Mouse (Mus musculus): Measurements from ENCODE around the gene Dlx5. TPM values are rescaled to one million over a fixed set of nuclear protein-coding genes. Genes with fewer than 3 reads are reported as not detected.

Dlx5 gene
- total RNA-seq (2022) = under 1 TPM in 3 of 4 experiments, not detected in 1; 0.21 to 0.48 (median 0.34) TPM

- no peak for DNase-seq
Observed at GRCm38 (mm10) chr6:6881638-6882190, at the start of gene Dlx5. Gene Dlx5, minus strand, starts transcription at chr6:6882085.

GRCm38 (mm10) chr6:6931507-6931906 is 49.6 kb upstream of the Dlx5 start:
- no peak for DNase-seq

- peak; percentile 38 for DNase-seq
Observed at GRCm38 (mm10) chr6:6930831-6931230, 48.9 kb upstream of the Dlx5 start.

GRCm38 (mm10) chr6:6925264-6925663 is 43.4 kb upstream of the Dlx5 start:
- no peak for DNase-seq

- no peak for DNase-seq
Observed at GRCm38 (mm10) chr6:6917334-6917733, 35.4 kb upstream of the Dlx5 start.

GRCm38 (mm10) chr6:6915526-6915915 is 33.6 kb upstream of the Dlx5 start:
- DNase-seq = no peak

- DNase-seq = peak; percentile 26
Observed at GRCm38 (mm10) chr6:6914849-6915525, 33.1 kb upstream of the Dlx5 start.

GRCm38 (mm10) chr6:6914304-6914703 is 32.4 kb upstream of the Dlx5 start:
- no peak for DNase-seq

GRCm38 (mm10) chr6:6909586-6909985 is 27.7 kb upstream of the Dlx5 start:
- peak; percentile 12 for DNase-seq

GRCm38 (mm10) chr6:6890047-6890446 is 8.2 kb upstream of the Dlx5 start:
- no peak for DNase-seq

GRCm38 (mm10) chr6:6886225-6886624 is 4.3 kb upstream of the Dlx5 start:
- no peak for DNase-seq

- no peak for DNase-seq
Observed at GRCm38 (mm10) chr6:6884897-6885296, 3.0 kb upstream of the Dlx5 start.

- no peak for DNase-seq
Observed at GRCm38 (mm10) chr6:6882266-6882797, 447 bp upstream of the Dlx5 start.

- no peak for DNase-seq
Observed at GRCm38 (mm10) chr6:6881115-6881637, 709 bp downstream of the Dlx5 start.

GRCm38 (mm10) chr6:6880361-6881114 is 1.3 kb downstream of the Dlx5 start:
- DNase-seq = no peak

GRCm38 (mm10) chr6:6879371-6880325 is 2.2 kb downstream of the Dlx5 start:
- no peak for DNase-seq

- DNase-seq = no peak
Observed at GRCm38 (mm10) chr6:6878841-6879291, 3.0 kb downstream of the Dlx5 start.

- no peak for DNase-seq
Observed at GRCm38 (mm10) chr6:6877981-6878840, 3.7 kb downstream of the Dlx5 start.

GRCm38 (mm10) chr6:6877346-6877910 is 4.5 kb downstream of the Dlx5 start:
- no peak for DNase-seq

GRCm38 (mm10) chr6:6876731-6877130 is 5.2 kb downstream of the Dlx5 start:
- no peak for DNase-seq

- no peak for DNase-seq
Observed at GRCm38 (mm10) chr6:6876231-6876630, 5.7 kb downstream of the Dlx5 start.
